Mouse (Mus musculus): ENCODE measurements around the gene Olfm4. TPM values are rescaled to one million over a fixed set of nuclear protein-coding genes. Genes with fewer than 3 reads are reported as not detected.

The Olfm4 gene
- 0.50 and 0.92 TPM in 2 replicates for polyA plus RNA-seq (2016; fragmentation: Nextera tagmentation; extraction: Ambion mirVana)

DNA sequence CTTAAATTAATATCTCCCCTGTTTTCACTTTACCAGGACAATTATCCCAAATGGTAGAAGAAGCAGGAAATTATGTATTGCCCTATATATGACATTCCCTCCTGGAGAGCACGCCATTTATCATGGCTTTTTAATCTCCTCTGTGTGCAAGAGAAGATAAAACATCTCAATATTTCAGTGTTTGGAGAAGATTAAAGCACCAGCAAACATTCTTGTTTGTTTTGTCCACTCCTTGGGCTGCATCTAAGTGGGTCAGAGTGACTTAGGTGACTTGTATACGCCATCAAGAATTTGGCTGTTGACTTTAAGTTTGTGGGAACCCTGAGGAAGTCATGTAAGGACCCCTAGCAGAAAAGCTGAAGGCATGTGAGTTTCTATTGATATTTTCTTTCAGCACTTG is at the start of gene Olfm4:
Olfm4 (plus strand) TSS at position 301 of the 400 bp plus-strand sequence.
- 75% methylated on average over 2 of the region's 2 CpGs for WGBS
- Histone ChIP-seq H3K27ac (replicated peaks) (no peak within 1 kb of the TSS), H3K9me3 (no peaks in the 10 kb centered on the region), H3K4me2 (replicated peaks) (no peak within 1 kb of the TSS), H3K36me3 (no peaks in the 10 kb centered on the region), H3K4me1 (no peaks in the 10 kb centered on the region), H3K4me3 (no peak within 1 kb of the TSS), H3K27me3 (no peaks in the 10 kb centered on the region; the same call in 1 of the 2 replicates), H3K9ac (replicated peaks) (no peak within 1 kb of the TSS)
- no peak for ATAC-seq (ENCODE audit: low FRiP score, low read depth)

DNA sequence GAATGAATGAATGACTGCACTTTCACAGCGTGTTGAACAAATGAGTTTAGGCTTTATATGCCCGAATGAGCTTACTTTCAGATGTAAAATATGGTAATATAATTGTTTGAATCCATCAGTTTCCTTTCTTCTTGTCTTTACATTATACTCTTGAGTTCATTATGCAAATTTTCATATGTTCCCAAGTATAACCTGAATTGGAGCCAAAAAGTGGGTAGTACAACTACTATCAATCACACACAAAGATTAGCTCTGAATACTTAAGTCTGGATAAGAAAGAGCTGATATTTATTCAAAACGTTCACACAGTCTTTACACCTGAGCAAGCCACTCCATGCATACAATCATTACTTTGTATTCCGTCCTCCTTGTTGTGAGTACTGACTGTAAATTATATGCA is 49.5 kb upstream of the Olfm4 start:
- no peak overlapping the region for H3K4me2 ChIP-seq (replicated peaks)
- H3K9me3 ChIP-seq: no peaks in the 10 kb centered on the region
- no peak for ATAC-seq (ENCODE audit: low FRiP score, low read depth)
- no peaks in the 10 kb centered on the region for H3K27me3 ChIP-seq
- H3K9ac ChIP-seq (replicated peaks): no peak overlapping the region
- no peak overlapping the region for H3K27ac ChIP-seq (replicated peaks)
- WGBS: 73% methylated on average over 4 of the region's 4 CpGs
- H3K4me1 ChIP-seq: no peaks in the 10 kb centered on the region
- no peaks in the 10 kb centered on the region for H3K36me3 ChIP-seq
- no peak overlapping the region for H3K4me3 ChIP-seq

- no peak; the same call in 1 of the 2 replicates for ATAC-seq (ENCODE audit: low FRiP score, low read depth)
- Histone ChIP-seq H3K4me2 (replicated peaks) (no peak overlapping the region), H3K27me3 (no peaks in the 10 kb centered on the region), H3K9ac (replicated peaks) (no peak overlapping the region), H3K4me3 (no peak overlapping the region), H3K9me3 (no peaks in the 10 kb centered on the region), H3K4me1 (no peaks in the 10 kb centered on the region), H3K36me3 (no peaks in the 10 kb centered on the region), H3K27ac (replicated peaks) (no peak overlapping the region)
- 72% methylated on average over 4 of the region's 4 CpGs for WGBS
Measured at GRCm38 (mm10) chr14:79936879-79937468, 46.9 kb upstream of the Olfm4 start.

DNA sequence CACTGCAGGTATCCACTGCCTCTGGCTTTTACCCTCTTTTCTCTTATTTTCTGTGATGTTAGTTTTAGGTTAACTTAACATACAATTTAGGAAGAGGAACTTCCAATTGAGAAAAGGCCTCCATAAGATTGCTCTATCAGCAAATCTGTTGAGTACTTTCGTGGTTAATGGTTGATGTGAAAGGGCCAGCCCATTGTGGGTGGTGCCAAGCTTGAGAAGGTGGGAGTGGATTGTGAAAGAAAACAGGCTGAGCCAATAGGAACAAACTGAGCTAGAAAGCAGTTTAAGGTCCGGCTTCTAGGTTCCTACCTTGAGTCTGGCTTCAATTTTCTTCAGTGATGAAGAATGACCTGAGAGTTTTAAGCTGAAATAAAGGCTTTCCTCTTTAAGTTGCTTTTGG is 38.0 kb upstream of the Olfm4 start:
- no peak for ATAC-seq (ENCODE audit: low FRiP score, low read depth)
- Histone ChIP-seq H3K27ac (replicated peaks) (no peak overlapping the region), H3K9me3 (no peaks in the 10 kb centered on the region), H3K4me2 (replicated peaks) (no peak overlapping the region), H3K27me3 (no peaks in the 10 kb centered on the region), H3K4me3 (no peak overlapping the region), H3K9ac (replicated peaks) (no peak overlapping the region), H3K4me1 (no peaks in the 10 kb centered on the region), H3K36me3 (no peaks in the 10 kb centered on the region)
- 76% methylated on average over 2 of the region's 2 CpGs for WGBS

DNA sequence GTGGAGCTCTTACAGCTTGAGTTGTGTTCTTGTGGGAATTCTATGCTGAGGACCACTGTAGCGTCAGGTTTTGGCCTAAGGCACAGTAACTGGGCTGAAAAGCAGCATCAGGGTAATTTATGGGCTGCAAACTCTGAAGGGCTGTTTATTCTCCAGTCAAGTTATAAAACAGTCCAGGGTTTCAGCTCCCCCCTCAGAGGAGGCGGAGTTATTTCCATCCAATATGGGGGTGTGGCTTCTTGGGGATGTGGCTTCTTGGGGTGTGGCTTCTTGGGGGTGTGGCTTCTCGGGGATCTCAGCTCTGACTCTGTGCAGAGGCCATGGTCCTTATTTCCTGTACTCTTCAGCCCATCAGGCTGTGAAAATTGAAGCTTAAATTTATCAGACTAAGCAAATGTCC is 28.2 kb upstream of the Olfm4 start:
- Histone ChIP-seq H3K27ac (replicated peaks) (no peak overlapping the region), H3K4me2 (replicated peaks) (no peak overlapping the region), H3K4me1 (0 out of 2 replicates have a peak, but pooled peaks cover 2% of the 10 kb centered on the region), H3K9ac (replicated peaks) (no peak overlapping the region), H3K27me3 (no peaks in the 10 kb centered on the region), H3K9me3 (no peaks in the 10 kb centered on the region), H3K36me3 (no peaks in the 10 kb centered on the region), H3K4me3 (no peak overlapping the region)
- WGBS: 76% methylated on average over 3 of the region's 3 CpGs
- no peak for ATAC-seq (ENCODE audit: low FRiP score, low read depth)

GRCm38 (mm10) chr14:79957789-79958487 is 25.9 kb upstream of the Olfm4 start:
- no peaks in the 10 kb centered on the region for H3K27me3 ChIP-seq
- H3K27ac ChIP-seq (replicated peaks): no peak overlapping the region
- H3K36me3 ChIP-seq: no peaks in the 10 kb centered on the region
- H3K4me2 ChIP-seq (replicated peaks): no peak overlapping the region
- H3K9me3 ChIP-seq: no peaks in the 10 kb centered on the region
- peaks cover 6% of the 10 kb centered on the region; the same call in 1 of the 2 replicates for H3K4me1 ChIP-seq
- WGBS: 90% methylated on average over 15 of the region's 15 CpGs
- ATAC-seq (ENCODE audit: low FRiP score, low read depth): no peak
- no peak overlapping the region for H3K9ac ChIP-seq (replicated peaks)
- H3K4me3 ChIP-seq: no peak overlapping the region

DNA sequence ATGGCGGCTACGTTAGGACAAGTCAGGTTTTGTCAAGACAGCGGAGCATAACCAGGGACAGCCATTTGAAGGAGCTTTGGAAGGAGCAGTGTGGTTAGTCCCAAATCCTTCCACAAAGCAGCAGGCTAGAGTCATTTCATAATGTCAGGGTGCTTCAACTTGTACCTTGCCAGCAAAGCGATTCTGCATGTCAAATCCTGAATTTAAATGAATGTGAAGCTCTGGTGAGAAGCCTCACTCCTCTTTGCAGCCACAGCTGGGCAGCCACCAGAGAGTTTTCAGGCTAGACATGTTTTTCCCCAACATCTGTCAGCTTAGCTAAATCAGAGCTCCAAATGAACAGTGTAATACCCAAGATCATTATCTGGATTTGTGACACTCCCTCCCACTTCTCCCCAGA is 22.7 kb upstream of the Olfm4 start:
- peak; percentile 62; the same call in 1 of the 2 replicates for ATAC-seq (ENCODE audit: low FRiP score, low read depth)
- no peak overlapping the region for H3K9ac ChIP-seq (replicated peaks)
- H3K36me3 ChIP-seq: no peaks in the 10 kb centered on the region
- H3K4me3 ChIP-seq: no peak overlapping the region
- H3K27ac ChIP-seq (replicated peaks): peak overlapping the region; percentile 63
- 67% methylated on average over 4 of the region's 4 CpGs for WGBS
- H3K27me3 ChIP-seq: no peaks in the 10 kb centered on the region
- H3K4me2 ChIP-seq (replicated peaks): no peak overlapping the region
- H3K4me1 ChIP-seq: peaks cover 6% of the 10 kb centered on the region; the same call in 1 of the 2 replicates
- H3K9me3 ChIP-seq: no peaks in the 10 kb centered on the region

DNA sequence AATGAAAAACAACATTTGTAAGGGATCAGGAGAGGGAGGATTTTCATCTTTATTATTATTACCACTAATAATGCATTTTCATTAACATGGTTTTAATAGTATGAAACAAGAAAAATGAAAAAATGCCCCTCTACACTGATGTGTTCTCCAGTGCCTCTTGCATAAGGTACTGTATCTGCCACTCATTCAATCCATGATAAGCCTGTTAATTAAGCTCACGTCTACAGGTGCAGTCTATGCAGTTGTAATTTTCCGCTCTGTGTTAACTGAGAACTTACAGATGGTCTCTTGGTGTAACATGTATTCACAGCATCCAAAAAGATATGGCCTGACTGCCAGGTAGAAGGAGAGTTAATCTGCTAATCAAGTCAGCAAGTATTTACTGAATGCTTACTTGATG is 22.3 kb upstream of the Olfm4 start:
- Histone ChIP-seq H3K9me3 (no peaks in the 10 kb centered on the region), H3K27ac (replicated peaks) (peak overlapping the region; percentile 63), H3K4me1 (peaks cover 6% of the 10 kb centered on the region; the same call in 1 of the 2 replicates), H3K4me2 (replicated peaks) (no peak overlapping the region), H3K36me3 (no peaks in the 10 kb centered on the region), H3K4me3 (no peak overlapping the region), H3K9ac (replicated peaks) (no peak overlapping the region), H3K27me3 (no peaks in the 10 kb centered on the region)
- peak; percentile 52; the same call in 1 of the 2 replicates for ATAC-seq (ENCODE audit: low FRiP score, low read depth)
- 74% methylated on average over 2 of the region's 2 CpGs for WGBS

- WGBS: 74% methylated on average over 3 of the region's 3 CpGs
- no peak for ATAC-seq (ENCODE audit: low FRiP score, low read depth)
- no peak overlapping the region for H3K4me2 ChIP-seq (replicated peaks)
- H3K9ac ChIP-seq (replicated peaks): no peak overlapping the region
- H3K4me1 ChIP-seq: no peaks in the 10 kb centered on the region; the same call in 1 of the 2 replicates
- H3K27me3 ChIP-seq: no peaks in the 10 kb centered on the region
- H3K36me3 ChIP-seq: no peaks in the 10 kb centered on the region
- no peaks in the 10 kb centered on the region for H3K9me3 ChIP-seq
- no peak overlapping the region for H3K4me3 ChIP-seq
- H3K27ac ChIP-seq (replicated peaks): no peak overlapping the region
Measured at GRCm38 (mm10) chr14:79970165-79970564, 13.7 kb upstream of the Olfm4 start.

DNA sequence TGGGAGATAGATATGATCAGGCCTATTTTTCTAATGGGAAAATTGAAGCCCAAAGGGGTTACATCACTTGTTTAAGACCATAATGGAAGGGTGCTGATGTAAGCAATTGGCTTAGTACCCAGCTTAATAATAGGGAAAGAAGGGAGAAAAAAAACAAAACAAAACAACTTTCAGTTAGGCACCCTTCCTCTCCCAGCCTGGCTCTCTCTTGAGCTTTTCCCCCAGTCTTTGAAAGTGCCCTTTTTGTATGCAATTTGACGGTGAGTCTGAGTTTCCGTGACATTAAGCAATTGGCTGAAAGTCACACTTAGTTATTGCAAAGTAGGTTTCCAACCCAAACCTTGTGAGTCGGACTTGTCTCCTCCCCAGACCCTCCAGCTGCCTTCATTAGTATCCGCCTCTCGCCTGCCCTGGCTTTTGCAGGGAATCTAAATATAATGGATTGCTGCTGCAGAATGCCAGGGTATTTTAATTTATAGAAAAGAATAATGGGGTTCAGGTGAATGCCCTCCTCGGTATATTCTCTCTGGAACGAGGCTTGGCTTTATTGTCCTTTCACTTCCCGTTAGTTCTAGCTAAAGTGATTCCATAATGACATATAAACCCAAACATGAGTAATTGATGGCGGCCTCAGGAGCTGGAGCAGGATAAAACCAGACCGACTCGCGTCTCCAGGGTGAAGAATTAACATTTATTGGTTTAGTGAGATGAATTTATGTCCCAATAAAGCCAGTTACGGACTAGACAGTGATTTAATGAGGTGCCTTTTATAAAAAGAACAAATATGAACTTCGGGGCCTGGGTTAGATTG is 12.7 kb upstream of the Olfm4 start:
- 58% methylated on average over 14 of the region's 14 CpGs for WGBS
- H3K4me1 ChIP-seq: no peaks in the 10 kb centered on the region; the same call in 1 of the 2 replicates
- no peak overlapping the region for H3K9ac ChIP-seq (replicated peaks)
- H3K27me3 ChIP-seq: no peaks in the 10 kb centered on the region
- no peak overlapping the region for H3K4me2 ChIP-seq (replicated peaks)
- no peak overlapping the region for H3K27ac ChIP-seq (replicated peaks)
- H3K4me3 ChIP-seq: no peak overlapping the region
- ATAC-seq (ENCODE audit: low FRiP score, low read depth): no peak
- H3K36me3 ChIP-seq: no peaks in the 10 kb centered on the region
- H3K9me3 ChIP-seq: no peaks in the 10 kb centered on the region

- Histone ChIP-seq H3K4me3 (no peak overlapping the region), H3K4me1 (no peaks in the 10 kb centered on the region), H3K4me2 (replicated peaks) (no peak overlapping the region), H3K9ac (replicated peaks) (no peak overlapping the region), H3K36me3 (no peaks in the 10 kb centered on the region), H3K27me3 (no peaks in the 10 kb centered on the region), H3K27ac (replicated peaks) (no peak overlapping the region), H3K9me3 (no peaks in the 10 kb centered on the region)
- 86% methylated on average over 4 of the region's 4 CpGs for WGBS
- ATAC-seq (ENCODE audit: low FRiP score, low read depth): no peak
Measured at GRCm38 (mm10) chr14:79981437-79981836, 2.4 kb upstream of the Olfm4 start.

DNA sequence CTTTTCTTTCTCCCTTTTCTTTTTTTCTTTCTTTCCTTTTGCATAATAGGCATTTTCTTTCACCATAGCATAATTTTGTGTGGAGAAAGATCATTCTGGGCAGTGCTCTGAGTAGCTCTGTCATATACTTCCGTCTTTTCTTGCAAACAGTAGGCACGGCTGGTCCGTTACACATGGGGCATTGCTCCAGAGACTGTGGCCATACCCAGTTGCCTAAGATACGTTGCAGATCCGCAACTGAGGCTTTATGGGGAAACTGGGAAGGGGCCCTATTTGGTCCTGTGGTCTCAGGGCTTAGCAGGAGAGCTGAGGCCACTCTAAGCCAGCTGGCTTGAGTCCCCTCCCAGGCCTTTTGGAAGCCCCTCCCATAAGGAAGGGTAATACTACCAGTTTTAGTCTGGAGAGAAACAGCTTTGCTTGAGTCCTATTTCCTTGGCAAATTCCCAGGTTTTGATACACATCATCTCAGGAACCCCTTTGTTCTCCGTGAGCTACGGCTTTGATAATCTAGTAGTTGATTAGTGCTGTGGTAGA is 1.3 kb downstream of the Olfm4 start:
- no peak overlapping the region for H3K27ac ChIP-seq (replicated peaks)
- ATAC-seq (ENCODE audit: low FRiP score, low read depth): no peak
- H3K9ac ChIP-seq (replicated peaks): no peak overlapping the region
- H3K4me2 ChIP-seq (replicated peaks): no peak overlapping the region
- 86% methylated on average over 7 of the region's 7 CpGs for WGBS
- no peaks in the 10 kb centered on the region for H3K36me3 ChIP-seq
- no peaks in the 10 kb centered on the region for H3K4me1 ChIP-seq
- no peak overlapping the region for H3K4me3 ChIP-seq
- H3K27me3 ChIP-seq: no peaks in the 10 kb centered on the region; the same call in 1 of the 2 replicates
- H3K9me3 ChIP-seq: no peaks in the 10 kb centered on the region

Data from midbrain, embryonic 12.5 days (tissue).